Mouse (Mus musculus): ENCODE data around the gene Tbx3. TPM values are rescaled to one million over a fixed set of nuclear protein-coding genes. Genes with fewer than 3 reads are reported as not detected.

Tbx3 gene
- polyA plus RNA-seq, 1 experiment = 40.4 TPM

GRCm38 (mm10) chr5:119679614-119680328, 9.3 kb downstream of the Tbx3 start:
- DNase-seq (ENCODE audit: low spot score) = no peak

GRCm38 (mm10) chr5:119680329-119681010, 10.0 kb downstream of the Tbx3 start:
- DNase-seq (ENCODE audit: low spot score) = peak; percentile 57

GRCm38 (mm10) chr5:119681011-119681832, 10.8 kb downstream of the Tbx3 start:
- no peak for DNase-seq (ENCODE audit: low spot score)

- DNase-seq (ENCODE audit: low spot score) = no peak
Observed at GRCm38 (mm10) chr5:119681833-119682210, 11.4 kb downstream of the Tbx3 start.

GRCm38 (mm10) chr5:119682646-119683515, 12.4 kb downstream of the Tbx3 start:
- peak; percentile 44 for DNase-seq (ENCODE audit: low spot score)

GRCm38 (mm10) chr5:119683861-119684260, 13.4 kb downstream of the Tbx3 start:
- DNase-seq (ENCODE audit: low spot score) = no peak

- DNase-seq (ENCODE audit: low spot score) = no peak
Observed at GRCm38 (mm10) chr5:119684701-119685391, 14.4 kb downstream of the Tbx3 start.

- peak; percentile 50 for DNase-seq (ENCODE audit: low spot score)
Observed at GRCm38 (mm10) chr5:119685446-119686198, 15.2 kb downstream of the Tbx3 start.

GRCm38 (mm10) chr5:119686199-119686964, 15.9 kb downstream of the Tbx3 start:
- peak; percentile 53 for DNase-seq (ENCODE audit: low spot score)

GRCm38 (mm10) chr5:119687005-119687855, 16.8 kb downstream of the Tbx3 start:
- DNase-seq (ENCODE audit: low spot score) = peak; percentile 47

- DNase-seq (ENCODE audit: low spot score) = no peak
Observed at GRCm38 (mm10) chr5:119687856-119688206, 17.4 kb downstream of the Tbx3 start.

GRCm38 (mm10) chr5:119688306-119688705, 17.8 kb downstream of the Tbx3 start:
- DNase-seq (ENCODE audit: low spot score) = no peak

GRCm38 (mm10) chr5:119688914-119689420, 18.5 kb downstream of the Tbx3 start:
- no peak for DNase-seq (ENCODE audit: low spot score)

GRCm38 (mm10) chr5:119689501-119689900, 19.0 kb downstream of the Tbx3 start:
- no peak for DNase-seq (ENCODE audit: low spot score)

- DNase-seq (ENCODE audit: low spot score) = peak; percentile 66
Observed at GRCm38 (mm10) chr5:119691075-119691474, 20.6 kb downstream of the Tbx3 start.

- DNase-seq (ENCODE audit: low spot score) = no peak
Observed at GRCm38 (mm10) chr5:119692425-119692824, 22.0 kb downstream of the Tbx3 start.

GRCm38 (mm10) chr5:119694914-119695313, 24.4 kb downstream of the Tbx3 start:
- no peak for DNase-seq (ENCODE audit: low spot score)

- DNase-seq (ENCODE audit: low spot score) = no peak
Observed at GRCm38 (mm10) chr5:119703031-119703430, 32.6 kb downstream of the Tbx3 start.
